Mouse (Mus musculus) limb, embryonic 11.5 days (tissue): Measurements from ENCODE around the gene Tagln3. TPM values are rescaled to one million over a fixed set of nuclear protein-coding genes. Genes with fewer than 3 reads are reported as not detected.
A peak's percentile ranks its signal among the peaks of the same experiment; 100 is the strongest.

ENCODE experiments used
- ATAC-seq: fragments of 200-750 bp; cut with Nextera tagmentation; 2 replicates; pipeline ENCODE4 v1.8.0; 2017; ENCODE audit warnings: low read depth; ENCODE audit not compliant: insufficient number of reproducible peaks, low FRiP score, low TSS enrichment
- DNase-seq: peaks from one replicate; pipeline ENCODE4 v3.0.0-alpha.2; 2015; ENCODE audit warnings: low spot score
- H3K27ac ChIP-seq: fragments of 300-500 bp; sonication (generic); replicated peaks from 2 replicates; pipeline ENCODE4 v1.5.1; 2014; ENCODE audit warnings: low read depth, mild to moderate bottlenecking, low read length
- H3K27me3 ChIP-seq: fragments of 300-500 bp; sonication (generic); 2 replicates; pipeline ENCODE4 v1.6.1; 2014; ENCODE audit warnings: mild to moderate bottlenecking, low read length, mixed read lengths; ENCODE audit not compliant: control insufficient read depth, insufficient read depth
- H3K36me3 ChIP-seq: fragments of 300-500 bp; sonication (generic); 2 replicates; pipeline ENCODE4 v1.6.1; 2014; ENCODE audit warnings: mild to moderate bottlenecking, low read length, moderate library complexity, mixed read lengths; ENCODE audit not compliant: control insufficient read depth, insufficient read depth
- H3K4me1 ChIP-seq: fragments of 300-500 bp; sonication (generic); 2 replicates; pipeline ENCODE4 v1.6.1; 2014; ENCODE audit warnings: low read length, mixed read lengths; ENCODE audit not compliant: control insufficient read depth, insufficient read depth
- H3K4me2 ChIP-seq: fragments of 300-500 bp; sonication (generic); 2 replicates; pipeline ENCODE4 v1.6.1; 2014; ENCODE audit warnings: low read depth, mild to moderate bottlenecking, moderate library complexity; ENCODE audit not compliant: severe bottlenecking
- H3K4me3 ChIP-seq: fragments of 300-500 bp; sonication (generic); 2 replicates; pipeline ENCODE4 v1.5.1; 2014; ENCODE audit warnings: low read depth, low read length
- H3K9ac ChIP-seq: fragments of 300-500 bp; sonication (generic); 2 replicates; pipeline ENCODE4 v1.6.1; 2014; ENCODE audit warnings: mild to moderate bottlenecking, low read length
- H3K9me3 ChIP-seq: fragments of 300-500 bp; sonication (generic); 2 replicates; pipeline ENCODE4 v1.6.1; 2016; ENCODE audit warnings: low read length; ENCODE audit not compliant: control insufficient read depth
- WGBS: fragments of 180-500 bp; shearing (Covaris S2); extraction: QIAGEN DNeasy Blood & Tissue Kit; methylation state at CpG from one replicate; pipeline ENCODE4 v1.1.7; 2014; 5-methylcytosine and 5-hydroxymethylcytosine counted together
- polyA plus RNA-seq: library from polyadenylated mRNA; unstranded; fragments of >200 nt; fragmentation: Nextera tagmentation; extraction: Ambion mirVana; gene quantifications from 2 replicates; pipeline ENCODE4 v1.2.1, GENCODE M21; 2014

Tagln3 gene
- polyA plus RNA-seq, 1 experiment from 2014 or later: 29.2 TPM

DNA sequence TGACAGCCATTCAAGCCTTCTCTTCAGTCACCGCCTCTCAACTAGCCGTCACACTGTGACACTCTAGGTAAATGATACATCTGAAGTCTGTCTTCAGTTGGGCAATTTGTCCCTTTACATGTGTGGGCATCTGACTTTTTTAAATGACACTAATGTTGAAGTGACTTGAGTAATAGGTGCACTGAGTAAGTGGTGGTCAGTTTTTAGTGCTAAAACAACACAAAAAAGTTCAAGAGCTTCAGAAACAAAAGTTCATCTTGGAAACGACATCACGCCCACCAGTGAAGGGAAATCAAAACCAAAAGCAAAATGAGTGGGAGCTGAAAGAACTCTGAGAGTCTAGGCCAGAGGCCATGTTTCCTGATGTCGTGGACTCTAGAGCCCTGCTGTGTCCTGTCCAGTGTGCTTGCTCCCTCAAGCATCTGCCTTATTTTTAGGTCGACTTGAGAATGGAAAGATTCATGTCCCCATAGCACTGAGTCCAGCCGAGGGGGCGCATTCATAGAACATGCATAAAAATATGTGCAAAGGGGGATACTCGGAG, 34.4 kb upstream of the Tagln3 start:
- H3K27me3 ChIP-seq: no peaks in the 10 kb centered on the region
- ATAC-seq (no peak), DNase-seq (no peak)
- H3K4me1 ChIP-seq: no peaks in the 10 kb centered on the region
- H3K9ac ChIP-seq: no peak overlapping the region
- no peak overlapping the region for H3K4me2 ChIP-seq
- H3K36me3 ChIP-seq: 0 out of 2 replicates have a peak, but pooled peaks cover 5% of the 10 kb centered on the region
- H3K27ac ChIP-seq: no peak overlapping the region
- 86% methylated on average over 9 of the region's 9 CpGs for WGBS
- no peaks in the 10 kb centered on the region for H3K9me3 ChIP-seq
- H3K4me3 ChIP-seq: no peak overlapping the region

DNA sequence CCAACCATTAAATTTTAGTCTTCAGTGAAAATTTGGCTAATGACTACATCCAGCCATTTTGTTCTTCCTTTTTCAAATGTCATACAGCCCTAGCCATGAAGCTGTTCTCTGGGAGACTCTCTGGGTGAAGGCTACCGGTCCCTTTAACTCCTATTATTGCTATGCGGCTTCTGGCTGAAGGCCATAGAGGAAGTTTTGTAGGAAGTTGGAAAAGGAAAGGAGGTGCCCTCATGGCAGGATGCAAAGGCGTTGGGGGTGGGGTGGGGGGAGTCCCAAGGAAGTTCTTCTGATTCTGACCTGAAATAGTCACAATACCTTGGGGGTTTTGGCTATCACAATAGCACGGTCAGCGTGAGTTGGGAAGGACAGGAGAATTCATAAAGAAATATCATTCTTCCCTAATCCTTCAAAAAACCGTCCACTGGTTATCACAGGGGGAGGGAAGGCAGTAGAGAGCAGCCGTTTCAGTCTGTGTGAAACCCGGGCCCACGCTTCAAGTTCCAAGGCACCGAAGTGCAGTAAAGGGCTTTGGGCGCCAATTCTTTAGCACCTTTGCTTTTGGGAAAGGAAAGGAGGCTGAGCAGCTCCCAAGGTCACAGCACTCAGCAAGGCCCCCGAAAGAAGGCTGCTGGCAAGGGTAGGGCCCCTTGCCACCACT, 33.1 kb upstream of the Tagln3 start:
- Histone ChIP-seq H3K4me1 (no peaks in the 10 kb centered on the region), H3K4me3 (no peak overlapping the region), H3K27ac (no peak overlapping the region), H3K36me3 (0 out of 2 replicates have a peak, but pooled peaks cover 5% of the 10 kb centered on the region), H3K4me2 (no peak overlapping the region), H3K9me3 (no peaks in the 10 kb centered on the region), H3K9ac (no peak overlapping the region), H3K27me3 (no peaks in the 10 kb centered on the region)
- DNase-seq: no peak
- 89% methylated on average over 12 of the region's 12 CpGs for WGBS
- ATAC-seq: no peak

DNA sequence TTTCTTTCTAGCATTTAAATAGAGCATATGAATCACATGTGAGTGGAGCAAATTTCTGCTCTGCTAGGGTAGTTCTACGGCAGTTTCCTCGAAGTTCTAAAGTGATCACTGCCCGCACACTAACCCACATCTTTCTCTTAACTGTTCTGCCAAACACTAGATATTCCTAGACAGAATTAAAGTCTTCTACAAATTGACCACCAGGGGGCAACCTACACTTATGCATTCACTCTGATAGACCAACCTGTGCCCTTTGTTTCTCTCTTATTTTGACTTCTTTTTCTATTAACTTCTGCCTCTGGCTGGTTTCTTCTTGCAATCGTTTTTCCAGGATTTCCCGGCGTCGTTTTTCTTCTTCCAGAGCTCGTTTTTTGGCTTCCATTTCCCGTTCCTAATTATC, 32.4 kb upstream of the Tagln3 start:
- H3K4me3 ChIP-seq: no peak overlapping the region
- no peaks in the 10 kb centered on the region for H3K9me3 ChIP-seq
- DNase-seq (peak; percentile 36), ATAC-seq (peak; percentile 67; the same call in 1 of the 2 replicates)
- WGBS: 40% methylated on average over 9 of the region's 9 CpGs
- H3K9ac ChIP-seq: no peak overlapping the region
- no peaks in the 10 kb centered on the region for H3K4me1 ChIP-seq
- H3K36me3 ChIP-seq: 0 out of 2 replicates have a peak, but pooled peaks cover 3% of the 10 kb centered on the region
- no peaks in the 10 kb centered on the region for H3K27me3 ChIP-seq
- H3K27ac ChIP-seq: no peak overlapping the region
- H3K4me2 ChIP-seq: no peak overlapping the region

DNA sequence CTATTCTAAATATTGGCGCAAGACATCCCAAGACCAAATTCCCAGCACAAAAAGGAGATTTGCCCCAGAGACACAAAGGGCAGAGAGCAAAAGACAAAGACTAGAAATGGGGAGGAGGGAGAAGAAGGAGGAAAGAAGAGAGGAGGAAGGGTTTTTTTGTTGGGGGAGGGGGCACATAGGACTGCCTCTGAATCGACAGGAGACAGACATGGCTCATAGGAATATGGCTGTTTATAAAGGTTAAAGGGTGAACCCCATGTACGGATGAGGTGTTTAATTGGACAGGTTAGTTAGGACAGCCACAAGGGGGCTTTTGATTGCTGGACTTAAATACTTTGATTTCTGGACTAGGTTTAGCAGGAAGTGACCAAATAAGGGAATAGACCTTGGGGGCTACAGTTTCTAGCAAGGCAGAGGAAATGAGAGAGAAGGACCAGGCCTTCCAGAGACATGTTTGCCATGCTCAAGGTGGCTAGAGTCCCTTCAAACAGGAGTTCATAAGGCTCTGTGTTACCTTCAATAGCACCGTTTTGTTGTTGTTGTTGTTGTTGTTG, 19.3 kb upstream of the Tagln3 start:
- Histone ChIP-seq H3K36me3 (no peaks in the 10 kb centered on the region), H3K27ac (no peak overlapping the region), H3K9ac (no peak overlapping the region), H3K4me1 (peaks cover 2% of the 10 kb centered on the region; the same call in 1 of the 2 replicates), H3K9me3 (no peaks in the 10 kb centered on the region), H3K4me3 (no peak overlapping the region), H3K27me3 (no peaks in the 10 kb centered on the region), H3K4me2 (no peak overlapping the region)
- 64% methylated on average over 4 of the region's 4 CpGs for WGBS
- no peak for DNase-seq
- no peak for ATAC-seq

DNA sequence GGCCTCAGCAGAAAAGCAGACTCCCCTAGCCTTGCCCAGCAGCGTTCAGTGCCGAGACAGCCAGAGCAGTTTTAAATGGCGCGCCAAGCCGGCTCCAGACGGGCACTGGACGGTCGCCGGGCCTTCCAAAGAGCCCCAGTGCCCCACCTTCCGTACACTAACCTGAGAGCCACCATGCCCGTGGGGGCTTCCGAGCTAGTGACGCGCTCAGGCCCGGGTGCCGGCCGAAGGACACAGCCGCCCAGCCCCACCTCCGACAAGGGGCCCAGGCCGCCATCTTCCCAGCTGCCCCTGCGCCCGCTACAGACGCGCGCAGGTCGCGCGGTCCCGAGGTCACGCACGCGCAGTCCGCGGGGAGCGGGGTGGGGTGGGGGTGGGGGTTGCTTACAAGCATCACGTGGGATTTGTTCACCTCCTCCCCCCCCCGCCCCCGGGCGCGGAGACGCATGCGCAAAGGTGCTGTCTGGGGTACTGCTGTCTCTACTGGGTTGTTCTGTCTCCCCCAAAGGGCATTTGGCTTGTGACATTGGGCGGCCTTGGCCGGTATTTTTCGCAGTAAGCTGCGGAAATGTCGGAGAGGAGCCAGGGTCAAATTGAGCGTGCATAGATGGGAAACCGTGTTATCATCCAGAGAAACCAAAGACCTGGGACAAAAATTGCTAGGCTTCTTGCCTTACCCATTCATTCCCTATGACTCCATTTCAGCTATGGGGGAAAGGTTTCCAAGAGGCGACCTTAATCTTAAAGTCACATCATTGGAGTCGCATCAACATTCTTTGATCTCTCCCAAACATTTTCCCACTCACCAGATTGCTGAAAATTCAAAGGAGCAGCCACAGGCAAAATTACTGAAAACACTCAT, 18.4 kb upstream of the Tagln3 start, which contains the start of gene Abhd10:
Gene Abhd10, minus strand, starts transcription at position 341 of the 862 bp plus-strand sequence.
- H3K27ac ChIP-seq: peak within 1 kb of the TSS; percentile 87
- peak; percentile 98 for DNase-seq
- H3K4me2 ChIP-seq: peak within 1 kb of the TSS; percentile 56
- no peaks in the 10 kb centered on the region for H3K27me3 ChIP-seq
- H3K9me3 ChIP-seq: no peaks in the 10 kb centered on the region
- no peaks in the 10 kb centered on the region for H3K36me3 ChIP-seq
- H3K4me3 ChIP-seq: peak within 1 kb of the TSS; percentile 81
- peak within 1 kb of the TSS; percentile 96 for H3K9ac ChIP-seq
- ATAC-seq: peak; percentile 98
- H3K4me1 ChIP-seq: peaks cover 2% of the 10 kb centered on the region; the same call in 1 of the 2 replicates
- WGBS: under 1% methylated on average over 51 of the region's 51 CpGs

- Histone ChIP-seq H3K27me3 (no peaks in the 10 kb centered on the region), H3K27ac (no peak overlapping the region), H3K4me2 (no peak overlapping the region), H3K4me1 (peaks cover 2% of the 10 kb centered on the region; the same call in 1 of the 2 replicates), H3K9me3 (no peaks in the 10 kb centered on the region), H3K4me3 (no peak overlapping the region), H3K36me3 (peaks cover 14% of the 10 kb centered on the region; the same call in 1 of the 2 replicates), H3K9ac (no peak overlapping the region)
- ATAC-seq (no peak), DNase-seq (no peak)
- 91% methylated on average over 8 of the region's 8 CpGs for WGBS
Measured at GRCm38 (mm10) chr16:45737880-45738279, 13.5 kb upstream of the Tagln3 start.

- WGBS: 93% methylated on average over 3 of the region's 3 CpGs
- DNase-seq (no peak), ATAC-seq (no peak)
- Histone ChIP-seq H3K27ac (no peak overlapping the region), H3K36me3 (peaks cover 14% of the 10 kb centered on the region; the same call in 1 of the 2 replicates), H3K9me3 (no peaks in the 10 kb centered on the region), H3K4me2 (no peak overlapping the region), H3K4me1 (peaks cover 2% of the 10 kb centered on the region; the same call in 1 of the 2 replicates), H3K27me3 (no peaks in the 10 kb centered on the region), H3K9ac (no peak overlapping the region), H3K4me3 (no peak overlapping the region)
Measured at GRCm38 (mm10) chr16:45736724-45737123, 12.3 kb upstream of the Tagln3 start.

DNA sequence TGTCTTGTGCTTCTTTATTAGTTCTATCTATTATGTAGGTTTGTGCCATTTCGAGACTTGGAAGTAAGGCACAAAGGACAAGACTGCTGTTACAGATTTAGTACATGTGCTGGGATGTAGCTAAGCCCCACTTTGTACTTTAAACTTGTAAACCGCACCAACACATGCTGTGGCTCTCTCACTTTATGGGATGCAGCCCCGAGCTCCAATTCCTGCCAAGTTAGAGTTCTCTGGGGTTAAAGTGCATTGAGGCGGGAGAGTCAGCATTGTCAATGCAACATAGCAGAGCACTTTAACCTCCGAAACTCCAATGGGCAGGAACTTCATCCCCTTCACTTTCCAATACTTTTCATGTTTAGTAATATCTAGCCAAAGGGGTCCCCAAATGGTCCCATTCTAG, 4.8 kb upstream of the Tagln3 start:
- ATAC-seq: no peak
- WGBS: 78% methylated on average over 5 of the region's 5 CpGs
- Histone ChIP-seq H3K4me2 (no peak overlapping the region), H3K36me3 (peaks cover 11% of the 10 kb centered on the region; the same call in 1 of the 2 replicates), H3K27ac (no peak overlapping the region), H3K4me3 (no peak overlapping the region), H3K4me1 (peaks cover 7% of the 10 kb centered on the region), H3K27me3 (no peaks in the 10 kb centered on the region), H3K9me3 (no peaks in the 10 kb centered on the region), H3K9ac (no peak overlapping the region)
- no peak for DNase-seq
